Mouse (Mus musculus) forebrain, embryonic 15.5 days (tissue): ENCODE measurements around the gene Glis2. TPM values are rescaled to one million over a fixed set of nuclear protein-coding genes. Genes with fewer than 3 reads are reported as not detected.
A peak's percentile ranks its signal among the peaks of the same experiment; 100 is the strongest.

Experiments used
- ATAC-seq: fragments of 200-750 bp; cut with Nextera tagmentation; replicated peaks from 2 replicates; pipeline ENCODE4 v1.8.0; 2017; ENCODE audit warnings: mild to moderate bottlenecking, moderate TSS enrichment, moderate library complexity
- H3K27ac ChIP-seq: fragments of 300-500 bp; sonication (generic); replicated peaks from 2 replicates; pipeline ENCODE4 v1.5.1; 2015; ENCODE audit warnings: mild to moderate bottlenecking, inconsistent platforms
- H3K27me3 ChIP-seq: fragments of 300-500 bp; sonication (generic); 2 replicates; pipeline ENCODE4 v1.6.1; 2015; ENCODE audit warnings: inconsistent platforms
- H3K36me3 ChIP-seq: fragments of 300-500 bp; sonication (generic); 2 replicates; pipeline ENCODE4 v1.6.1; 2015; ENCODE audit warnings: mild to moderate bottlenecking, inconsistent platforms
- H3K4me1 ChIP-seq: fragments of 300-500 bp; sonication (generic); 2 replicates; pipeline ENCODE4 v1.6.1; 2015; ENCODE audit warnings: inconsistent platforms
- H3K4me2 ChIP-seq: fragments of 300-500 bp; sonication (generic); replicated peaks from 2 replicates; pipeline ENCODE4 v1.6.1; 2015; ENCODE audit warnings: mild to moderate bottlenecking, inconsistent platforms
- H3K4me3 ChIP-seq: fragments of 300-500 bp; sonication (generic); 2 replicates; pipeline ENCODE4 v1.5.1; 2015; ENCODE audit warnings: mild to moderate bottlenecking, inconsistent platforms
- H3K9ac ChIP-seq: fragments of 300-500 bp; sonication (generic); replicated peaks from 2 replicates; pipeline ENCODE4 v1.6.1; 2015; ENCODE audit warnings: mild to moderate bottlenecking, inconsistent platforms
- H3K9me3 ChIP-seq: fragments of 300-500 bp; sonication (generic); 2 replicates; pipeline ENCODE4 v1.6.1; 2016; ENCODE audit warnings: inconsistent platforms
- WGBS: fragments of 180-500 bp; shearing (Covaris S2); methylation state at CpG from one replicate; pipeline ENCODE4 v1.1.7; 2015; ENCODE audit warnings: mixed read lengths; 5-methylcytosine and 5-hydroxymethylcytosine counted together
- polyA plus RNA-seq: library from polyadenylated mRNA; unstranded; fragments of >200 nt; fragmentation: Nextera tagmentation; extraction: Ambion mirVana; gene quantifications from 2 replicates; pipeline ENCODE4 v1.2.1, GENCODE M21; 2015

The Glis2 gene
- polyA plus RNA-seq: 11.0 and 14.6 TPM in 2 replicates

DNA sequence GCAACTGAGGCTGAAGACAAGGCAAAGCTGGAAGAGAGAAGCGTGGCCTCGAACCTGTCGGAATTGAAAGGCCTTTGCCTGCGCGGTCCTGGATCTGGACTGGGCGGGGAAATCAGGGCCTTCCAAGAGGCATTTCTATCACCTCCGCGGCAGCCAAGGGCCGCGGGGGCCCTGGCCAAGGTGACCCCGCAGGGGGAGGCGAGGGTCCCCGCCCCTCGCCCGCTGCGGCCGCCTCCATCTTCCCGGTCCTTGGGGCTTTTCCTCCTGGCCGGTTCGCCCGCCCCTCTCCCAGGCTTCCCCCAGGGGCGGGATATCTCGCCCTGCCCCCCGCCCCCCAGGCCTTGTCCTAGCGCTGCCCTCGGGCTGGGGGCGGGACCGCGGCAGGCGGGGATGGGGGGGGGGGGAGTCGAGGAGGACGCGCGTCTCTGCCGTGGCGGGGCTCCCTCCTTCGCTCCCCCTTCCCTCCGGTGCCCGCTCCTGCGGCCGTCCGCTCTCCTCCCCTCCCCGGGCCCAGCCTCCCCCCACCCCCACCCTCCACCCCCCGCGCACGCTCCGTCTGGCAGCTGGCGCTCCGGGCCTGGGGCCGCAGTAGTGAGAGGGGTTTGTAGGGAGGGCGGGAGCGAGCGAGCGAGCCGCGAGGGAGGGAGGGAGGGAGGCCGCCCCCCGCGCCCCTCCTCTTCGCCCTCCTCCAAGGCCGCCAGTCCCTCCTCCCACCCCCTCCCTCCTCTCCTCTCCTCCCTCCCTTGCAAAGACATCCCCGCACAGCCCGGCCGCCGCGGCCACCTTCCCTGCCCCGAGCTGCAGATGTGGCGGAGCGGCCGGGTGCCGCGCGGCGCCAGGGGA, at the start of gene Glis2:
Gene Glis2, plus strand, starts transcription at position 743 of the 843 bp plus-strand sequence.
- no peaks in the 10 kb centered on the region for H3K27me3 ChIP-seq
- peak within 1 kb of the TSS; percentile 63 for H3K4me2 ChIP-seq
- H3K4me1 ChIP-seq: peaks cover 58% of the 10 kb centered on the region
- WGBS: under 1% methylated on average over 35 of the region's 74 CpGs
- peak; percentile 82 for ATAC-seq
- H3K9me3 ChIP-seq: no peaks in the 10 kb centered on the region
- H3K4me3 ChIP-seq: peak within 1 kb of the TSS; percentile 60
- H3K9ac ChIP-seq: peak within 1 kb of the TSS; percentile 85
- H3K27ac ChIP-seq: peak within 1 kb of the TSS; percentile 89
- H3K36me3 ChIP-seq: no peaks in the 10 kb centered on the region

DNA sequence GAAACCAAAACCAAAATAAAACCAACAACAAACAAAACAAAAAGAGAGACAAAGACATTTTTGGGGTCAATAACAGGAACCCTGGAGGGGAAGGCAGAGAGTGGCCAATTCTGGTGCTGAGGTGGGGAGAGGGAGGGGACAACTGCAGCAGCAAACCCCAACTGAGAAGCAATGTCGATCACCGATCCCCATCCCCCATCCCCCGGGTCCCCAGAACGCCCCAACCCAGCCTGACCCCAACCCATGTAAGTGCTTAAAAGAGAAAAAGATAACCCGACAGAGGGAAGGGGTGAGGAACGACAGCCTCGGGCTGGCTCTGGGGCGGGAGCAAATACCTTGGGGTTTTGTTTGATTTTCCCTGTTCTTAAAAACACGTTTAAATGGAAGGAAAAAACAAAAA, 49.7 kb upstream of the Glis2 start:
- H3K9me3 ChIP-seq: no peaks in the 10 kb centered on the region
- H3K4me3 ChIP-seq: no peak overlapping the region
- H3K9ac ChIP-seq: no peak overlapping the region
- 88% methylated on average over 9 of the region's 9 CpGs for WGBS
- peaks cover 22% of the 10 kb centered on the region for H3K4me1 ChIP-seq
- no peak overlapping the region for H3K4me2 ChIP-seq
- H3K36me3 ChIP-seq: peaks cover 37% of the 10 kb centered on the region
- no peak overlapping the region for H3K27ac ChIP-seq
- no peak for ATAC-seq
- no peaks in the 10 kb centered on the region for H3K27me3 ChIP-seq

DNA sequence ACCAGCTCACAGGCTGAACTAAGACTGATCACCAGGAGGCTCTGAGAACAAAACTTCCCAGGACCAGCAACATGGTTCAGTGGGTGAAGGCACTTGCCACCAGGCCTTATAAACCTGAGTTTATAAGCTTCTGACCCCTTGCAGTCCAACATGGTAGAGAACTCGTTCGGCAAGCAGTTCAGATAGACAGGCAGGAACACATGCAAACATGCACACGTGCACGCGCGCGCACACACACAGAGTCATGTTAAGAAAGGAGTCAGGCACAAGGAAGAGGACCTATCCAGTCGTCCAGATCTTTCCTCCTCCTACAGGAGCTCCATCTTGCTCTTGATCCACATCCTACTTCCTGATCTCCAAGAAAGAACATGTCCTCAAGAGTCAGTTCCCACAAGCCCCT, 47.7 kb upstream of the Glis2 start:
- Histone ChIP-seq H3K27ac (no peak overlapping the region), H3K36me3 (peaks cover 43% of the 10 kb centered on the region), H3K4me2 (no peak overlapping the region), H3K27me3 (no peaks in the 10 kb centered on the region), H3K4me1 (peaks cover 10% of the 10 kb centered on the region), H3K9me3 (no peaks in the 10 kb centered on the region), H3K4me3 (no peak overlapping the region), H3K9ac (no peak overlapping the region)
- 96% methylated on average over 8 of the region's 8 CpGs for WGBS
- no peak for ATAC-seq

DNA sequence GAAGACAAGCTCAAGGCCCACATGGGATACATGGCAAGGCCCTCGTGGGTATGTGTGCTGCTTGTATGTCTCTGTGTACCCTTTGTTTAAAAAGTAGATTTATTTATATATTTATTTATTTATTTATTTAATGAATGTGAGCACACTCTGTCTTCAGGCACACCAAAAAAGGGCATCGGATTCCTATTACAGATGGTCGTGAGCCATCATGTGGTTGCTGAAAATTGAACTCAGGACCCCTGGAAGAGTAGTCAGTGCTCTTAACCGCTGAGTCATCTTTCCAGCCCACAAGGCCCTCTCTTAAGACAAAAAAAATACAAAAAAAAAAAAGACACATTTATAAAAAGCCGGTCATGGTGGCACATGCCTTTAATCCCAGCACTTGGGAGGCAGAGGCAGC, 46.9 kb upstream of the Glis2 start:
- H3K9me3 ChIP-seq: no peaks in the 10 kb centered on the region
- H3K27me3 ChIP-seq: no peaks in the 10 kb centered on the region
- 94% methylated on average over 5 of the region's 5 CpGs for WGBS
- no peak overlapping the region for H3K27ac ChIP-seq
- H3K4me3 ChIP-seq: no peak overlapping the region
- ATAC-seq: no peak
- H3K36me3 ChIP-seq: peaks cover 43% of the 10 kb centered on the region
- H3K4me1 ChIP-seq: peaks cover 3% of the 10 kb centered on the region; the same call in 1 of the 2 replicates
- H3K4me2 ChIP-seq: no peak overlapping the region
- no peak overlapping the region for H3K9ac ChIP-seq

DNA sequence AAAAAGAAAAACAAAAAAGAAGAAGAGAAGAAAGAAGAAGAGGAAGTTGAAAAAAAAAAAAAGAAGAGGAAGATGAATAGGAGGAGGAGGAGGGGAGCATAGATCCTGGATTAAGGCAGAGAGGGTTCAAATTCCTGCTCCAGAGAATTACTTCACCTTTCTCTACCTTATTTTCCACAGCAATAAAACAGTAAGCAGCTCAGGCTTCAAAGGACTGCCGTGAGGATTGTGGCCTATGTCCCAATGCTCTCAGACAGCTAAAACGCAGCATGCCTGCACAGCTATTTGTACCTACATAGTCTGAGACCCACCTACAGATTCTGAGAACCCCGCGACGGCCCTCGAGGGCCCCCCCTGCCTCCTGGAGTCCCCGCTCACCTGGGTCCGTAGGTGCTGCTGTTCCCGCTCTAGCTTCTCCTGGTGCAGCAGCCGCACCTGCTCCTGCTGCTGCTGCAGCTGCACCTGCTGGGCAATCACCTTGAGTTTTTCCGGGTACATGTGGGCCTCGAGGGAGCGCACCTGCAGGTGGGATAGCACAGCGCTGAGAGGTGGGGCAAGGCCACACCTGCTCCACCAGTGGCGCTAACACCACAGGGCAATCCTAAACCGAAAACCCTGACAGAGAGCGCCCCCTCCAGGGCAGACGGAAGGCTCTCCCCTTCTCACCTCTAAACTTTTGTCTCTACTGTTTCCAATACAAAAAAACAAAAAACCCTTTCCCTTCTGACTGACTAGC, 45.4 kb upstream of the Glis2 start:
- Histone ChIP-seq H3K36me3 (peaks cover 43% of the 10 kb centered on the region), H3K27me3 (no peaks in the 10 kb centered on the region), H3K27ac (no peak overlapping the region), H3K4me3 (no peak overlapping the region), H3K9ac (no peak overlapping the region), H3K9me3 (no peaks in the 10 kb centered on the region), H3K4me1 (0 out of 2 replicates have a peak, but pooled peaks cover 3% of the 10 kb centered on the region), H3K4me2 (no peak overlapping the region)
- WGBS: 93% methylated on average over 18 of the region's 18 CpGs
- no peak for ATAC-seq

DNA sequence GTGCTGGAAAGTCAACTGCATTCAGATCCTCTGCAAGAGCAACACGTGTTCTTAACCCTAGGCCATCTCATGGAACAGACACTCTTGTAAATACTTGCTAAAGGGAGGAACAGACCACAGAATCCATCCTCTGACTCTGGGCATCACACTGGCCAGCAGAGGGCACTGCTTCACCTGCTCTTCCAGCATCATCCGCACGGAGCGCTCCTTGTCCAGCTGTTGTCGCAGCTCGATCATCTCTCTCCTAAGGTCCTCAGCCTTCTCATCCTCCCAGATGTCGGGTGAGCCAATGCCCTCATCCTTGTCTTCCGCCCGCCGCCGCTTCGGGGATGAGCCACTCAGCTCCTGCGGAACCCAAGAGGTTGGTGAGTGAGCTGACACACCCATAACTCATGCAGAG, 43.5 kb upstream of the Glis2 start:
- no peak overlapping the region for H3K9ac ChIP-seq
- peak; percentile 72 for ATAC-seq

DNA sequence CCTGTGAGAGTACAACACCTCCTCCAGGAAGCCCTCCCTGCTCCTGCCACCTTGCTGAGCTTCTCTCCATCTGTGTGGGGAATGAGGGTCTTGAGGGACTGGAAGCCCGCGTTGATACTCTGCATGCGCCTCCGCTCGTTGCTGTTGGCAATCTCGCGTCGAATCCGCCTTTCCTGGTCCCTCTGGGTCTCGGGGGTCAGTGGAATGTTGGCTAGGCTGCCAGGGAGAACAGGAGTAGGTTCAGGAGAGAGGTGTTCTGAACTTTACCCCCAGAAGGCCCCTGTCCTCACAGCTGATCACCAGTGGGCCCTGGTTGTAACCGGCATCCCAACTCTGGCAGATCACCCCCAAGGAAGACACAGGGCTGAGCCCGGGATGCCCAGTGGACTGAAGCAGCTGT, 42.6 kb upstream of the Glis2 start:
- Histone ChIP-seq H3K4me3 (no peak overlapping the region), H3K9ac (no peak overlapping the region), H3K27ac (no peak overlapping the region), H3K4me2 (no peak overlapping the region), H3K27me3 (no peaks in the 10 kb centered on the region), H3K36me3 (peaks cover 30% of the 10 kb centered on the region), H3K4me1 (peaks cover 7% of the 10 kb centered on the region), H3K9me3 (no peaks in the 10 kb centered on the region)
- ATAC-seq: no peak
- 97% methylated on average over 12 of the region's 12 CpGs for WGBS

More for the DNA sequence above, 43.5 kb upstream of the Glis2 start:
- 0 out of 2 replicates have a peak, but pooled peaks cover 3% of the 10 kb centered on the region for H3K4me1 ChIP-seq
- H3K9me3 ChIP-seq: no peaks in the 10 kb centered on the region
- no peak overlapping the region for H3K4me3 ChIP-seq
- H3K4me2 ChIP-seq: no peak overlapping the region
- H3K36me3 ChIP-seq: peaks cover 32% of the 10 kb centered on the region
- H3K27ac ChIP-seq: no peak overlapping the region
- 39% methylated on average over 13 of the region's 13 CpGs for WGBS
- H3K27me3 ChIP-seq: no peaks in the 10 kb centered on the region

DNA sequence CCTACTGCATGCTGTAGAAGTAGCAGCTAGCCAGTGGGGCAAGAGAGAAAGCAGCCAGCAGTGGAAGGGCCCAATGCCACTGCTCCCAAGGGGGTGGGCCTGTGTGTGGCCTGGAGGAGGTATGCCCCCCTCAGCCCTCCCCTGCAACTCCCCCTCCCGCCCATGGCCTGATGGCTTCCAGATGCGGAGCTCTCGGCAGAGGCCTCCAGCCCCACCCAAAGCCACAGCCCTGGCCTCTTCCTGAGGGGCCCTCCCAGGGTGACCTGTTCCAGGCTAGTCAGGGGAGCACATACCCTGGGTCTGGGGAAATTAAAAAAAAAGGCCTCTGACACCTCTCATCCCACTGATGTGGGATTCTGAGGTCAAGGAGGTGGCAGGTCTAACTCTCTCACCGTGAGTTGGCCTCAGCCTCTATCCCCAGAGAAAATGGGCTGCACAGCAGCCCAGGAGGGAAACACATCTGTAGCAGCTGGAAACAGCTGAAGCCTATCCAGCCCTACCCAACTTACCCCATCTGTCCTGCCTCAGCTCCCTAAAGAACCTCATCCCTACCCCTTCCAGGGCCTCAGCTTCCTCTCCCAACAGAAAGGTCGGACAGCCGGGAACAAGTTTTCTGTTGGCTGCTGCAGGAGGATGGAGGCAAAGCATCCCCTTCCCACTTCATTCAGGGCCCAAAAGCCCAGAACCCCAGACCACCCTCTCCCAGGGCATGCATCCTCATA, 41.5 kb upstream of the Glis2 start:
- ATAC-seq: no peak
- H3K9ac ChIP-seq: no peak overlapping the region
- WGBS: 75% methylated on average over 6 of the region's 6 CpGs

DNA sequence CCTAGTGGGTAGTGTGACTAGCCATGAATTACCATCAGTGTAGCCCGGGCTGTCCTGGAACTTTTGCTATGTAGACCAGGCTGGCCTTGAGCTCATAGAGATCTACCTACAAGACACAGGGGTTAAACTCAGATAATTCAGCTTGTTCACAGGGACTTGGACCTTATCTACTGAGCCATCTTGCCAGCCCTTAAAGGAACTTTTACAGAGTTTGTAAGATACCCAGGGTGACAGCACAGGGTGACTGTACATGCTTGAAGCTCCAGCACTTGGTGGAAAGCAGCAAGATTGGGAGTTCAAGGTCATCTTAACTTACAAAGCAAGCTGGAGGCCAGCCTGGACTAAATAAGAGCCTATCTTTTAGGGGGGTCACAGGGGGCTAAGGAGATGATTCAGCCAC, 39.0 kb upstream of the Glis2 start:
- Histone ChIP-seq H3K27me3 (no peaks in the 10 kb centered on the region), H3K4me2 (no peak overlapping the region), H3K9me3 (no peaks in the 10 kb centered on the region), H3K4me1 (peaks cover 24% of the 10 kb centered on the region), H3K4me3 (no peak overlapping the region), H3K27ac (no peak overlapping the region), H3K36me3 (peaks cover 6% of the 10 kb centered on the region; the same call in 1 of the 2 replicates), H3K9ac (no peak overlapping the region)
- WGBS: 100% methylated on average over 1 of the region's 1 CpGs
- ATAC-seq: no peak

More for the DNA sequence above, 41.5 kb upstream of the Glis2 start:
- Histone ChIP-seq H3K9me3 (no peaks in the 10 kb centered on the region), H3K27me3 (no peaks in the 10 kb centered on the region), H3K4me3 (no peak overlapping the region), H3K4me1 (peaks cover 18% of the 10 kb centered on the region), H3K4me2 (no peak overlapping the region), H3K27ac (no peak overlapping the region), H3K36me3 (peaks cover 23% of the 10 kb centered on the region)

DNA sequence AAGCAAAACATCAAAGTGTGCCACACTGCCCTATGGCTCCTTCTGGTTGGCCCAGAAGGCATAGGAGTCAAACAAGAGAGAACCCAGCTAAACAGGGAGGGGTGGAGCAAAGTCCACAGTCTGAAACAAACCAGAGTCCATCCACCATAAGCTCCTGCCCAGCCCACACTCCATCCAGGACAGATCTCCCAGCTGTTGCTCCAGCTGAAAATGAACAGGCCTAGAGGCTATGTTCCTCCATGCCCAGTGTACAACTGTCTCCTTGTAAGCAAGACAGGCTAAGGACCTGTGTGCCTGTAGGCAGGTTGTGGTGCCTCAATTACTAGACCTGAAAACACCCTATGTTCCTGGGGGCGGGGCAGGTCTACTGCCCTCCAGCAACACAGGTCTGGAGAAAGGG, 37.4 kb upstream of the Glis2 start:
- H3K9ac ChIP-seq: peak overlapping the region; percentile 73; the same call in 1 of the 2 replicates
- H3K4me3 ChIP-seq: peak overlapping the region; percentile 89
- peak overlapping the region; percentile 97; the same call in 1 of the 2 replicates for H3K27ac ChIP-seq
- peak overlapping the region; percentile 88 for H3K4me2 ChIP-seq
- no peaks in the 10 kb centered on the region for H3K9me3 ChIP-seq
- H3K4me1 ChIP-seq: peaks cover 28% of the 10 kb centered on the region
- no peak for ATAC-seq
- no peaks in the 10 kb centered on the region for H3K36me3 ChIP-seq
- WGBS: 81% methylated on average over 1 of the region's 1 CpGs
- H3K27me3 ChIP-seq: no peaks in the 10 kb centered on the region

DNA sequence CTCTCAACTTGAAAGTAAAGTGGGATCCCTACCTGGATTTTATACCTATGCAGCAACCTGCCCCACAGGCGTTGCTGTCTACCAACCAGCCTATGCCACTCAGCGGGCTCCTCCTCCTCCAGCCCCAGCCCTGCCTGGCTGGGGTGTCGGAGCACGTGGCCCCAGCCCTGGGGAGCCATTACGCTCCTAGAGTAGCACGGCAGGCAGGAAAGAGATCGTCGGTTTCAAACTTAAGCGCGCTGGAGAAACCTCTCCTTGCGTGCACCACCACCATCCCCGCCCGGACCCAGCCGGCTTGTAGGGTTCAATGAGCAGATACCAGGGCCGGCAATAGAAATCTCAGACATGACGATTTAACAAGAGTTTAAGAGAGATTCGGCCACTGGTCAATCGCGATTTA, 36.6 kb upstream of the Glis2 start:
- peak overlapping the region; percentile 89 for H3K4me3 ChIP-seq
- under 1% methylated on average over 19 of the region's 19 CpGs for WGBS
- H3K9ac ChIP-seq: peak overlapping the region; percentile 73
- H3K36me3 ChIP-seq: no peaks in the 10 kb centered on the region
- no peaks in the 10 kb centered on the region for H3K27me3 ChIP-seq
- H3K27ac ChIP-seq: peak overlapping the region; percentile 97
- peak; percentile 57 for ATAC-seq
- H3K4me2 ChIP-seq: peak overlapping the region; percentile 88
- H3K9me3 ChIP-seq: no peaks in the 10 kb centered on the region
- peaks cover 28% of the 10 kb centered on the region for H3K4me1 ChIP-seq
